Mouse (Mus musculus): ENCODE data around the gene Il22ra1. TPM values are rescaled to one million over a fixed set of nuclear protein-coding genes. Genes with fewer than 3 reads are reported as not detected.

The Il22ra1 gene
- polyA plus RNA-seq (2015; fragmentation: Nextera tagmentation; extraction: Ambion mirVana), result not detected in 2 replicates

- Histone ChIP-seq H3K27me3 (no peaks in the 10 kb centered on the region), H3K4me3 (no peak within 1 kb of the TSS)
- WGBS, result 60% methylated on average over 14 of the region's 14 CpGs
Measured at GRCm38 (mm10) chr4:135727817-135728216, at the start of gene Il22ra1. TSS of gene Il22ra1 (plus strand) at chr4:135728172.

GRCm38 (mm10) chr4:135679316-135679715, 48.7 kb upstream of the Il22ra1 start:
- Histone ChIP-seq H3K9me3 (no peaks in the 10 kb centered on the region), H3K9ac (no peak overlapping the region), H3K36me3 (no peaks in the 10 kb centered on the region), H3K4me3 (no peak overlapping the region), H3K27me3 (peaks cover 6% of the 10 kb centered on the region; the same call in 1 of the 2 replicates), H3K4me2 (no peak overlapping the region), H3K4me1 (replicated peaks) (peaks cover 7% of the 10 kb centered on the region), H3K27ac (replicated peaks) (no peak overlapping the region)
- no peak for ATAC-seq (ENCODE audit: low read depth)
- 67% methylated on average over 4 of the region's 4 CpGs for WGBS

More at GRCm38 (mm10) chr4:135727817-135728216, at the start of gene Il22ra1:
- Histone ChIP-seq H3K27ac (replicated peaks) (no peak within 1 kb of the TSS), H3K9ac (no peak within 1 kb of the TSS), H3K36me3 (no peaks in the 10 kb centered on the region), H3K9me3 (no peaks in the 10 kb centered on the region), H3K4me1 (replicated peaks) (no peaks in the 10 kb centered on the region), H3K4me2 (no peak within 1 kb of the TSS)
- no peak for ATAC-seq (ENCODE audit: low read depth)

GRCm38 (mm10) chr4:135681789-135682188, 46.2 kb upstream of the Il22ra1 start:
- H3K9ac ChIP-seq, result no peak overlapping the region
- H3K4me3 ChIP-seq, result no peak overlapping the region
- H3K27me3 ChIP-seq, result peaks cover 30% of the 10 kb centered on the region
- no peak overlapping the region for H3K4me2 ChIP-seq
- WGBS, result 77% methylated on average over 5 of the region's 5 CpGs
- H3K36me3 ChIP-seq, result no peaks in the 10 kb centered on the region
- no peak overlapping the region for H3K27ac ChIP-seq (replicated peaks)
- no peak for ATAC-seq (ENCODE audit: low read depth)
- no peaks in the 10 kb centered on the region for H3K9me3 ChIP-seq
- peaks cover 13% of the 10 kb centered on the region for H3K4me1 ChIP-seq (replicated peaks)

GRCm38 (mm10) chr4:135683553-135683952, 44.4 kb upstream of the Il22ra1 start:
- no peaks in the 10 kb centered on the region for H3K9me3 ChIP-seq
- no peak overlapping the region for H3K9ac ChIP-seq
- 34% methylated on average over 4 of the region's 4 CpGs for WGBS
- no peak overlapping the region for H3K27ac ChIP-seq (replicated peaks)
- peaks cover 48% of the 10 kb centered on the region for H3K27me3 ChIP-seq
- H3K4me2 ChIP-seq, result no peak overlapping the region
- H3K36me3 ChIP-seq, result no peaks in the 10 kb centered on the region
- peaks cover 13% of the 10 kb centered on the region for H3K4me1 ChIP-seq (replicated peaks)
- H3K4me3 ChIP-seq, result no peak overlapping the region
- no peak for ATAC-seq (ENCODE audit: low read depth)

GRCm38 (mm10) chr4:135684731-135685130, 43.2 kb upstream of the Il22ra1 start:
- Histone ChIP-seq H3K27ac (replicated peaks) (no peak overlapping the region), H3K4me1 (replicated peaks) (peaks cover 13% of the 10 kb centered on the region), H3K36me3 (no peaks in the 10 kb centered on the region), H3K4me2 (no peak overlapping the region), H3K9ac (no peak overlapping the region), H3K9me3 (no peaks in the 10 kb centered on the region), H3K4me3 (no peak overlapping the region), H3K27me3 (peaks cover 58% of the 10 kb centered on the region)
- no peak for ATAC-seq (ENCODE audit: low read depth)
- 45% methylated on average over 3 of the region's 3 CpGs for WGBS

GRCm38 (mm10) chr4:135685906-135686567, 41.9 kb upstream of the Il22ra1 start, which contains the start of gene Ifnlr1:
TSS of gene Ifnlr1 (plus strand) at chr4:135686287.
- H3K4me2 ChIP-seq, result peak within 1 kb of the TSS; percentile 95
- H3K27me3 ChIP-seq, result peaks cover 59% of the 10 kb centered on the region
- under 1% methylated on average over 37 of the region's 41 CpGs for WGBS
- H3K9ac ChIP-seq, result peak within 1 kb of the TSS; percentile 70
- peaks cover 13% of the 10 kb centered on the region for H3K4me1 ChIP-seq (replicated peaks)
- H3K36me3 ChIP-seq, result no peaks in the 10 kb centered on the region
- ATAC-seq (ENCODE audit: low read depth), result no peak; the same call in 1 of the 2 replicates
- no peak within 1 kb of the TSS for H3K27ac ChIP-seq (replicated peaks)
- peak within 1 kb of the TSS; percentile 48 for H3K4me3 ChIP-seq
- no peaks in the 10 kb centered on the region for H3K9me3 ChIP-seq

- peaks cover 59% of the 10 kb centered on the region for H3K27me3 ChIP-seq
Measured at GRCm38 (mm10) chr4:135686568-135686953, 41.4 kb upstream of the Il22ra1 start.

GRCm38 (mm10) chr4:135689797-135690196, 38.2 kb upstream of the Il22ra1 start:
- no peaks in the 10 kb centered on the region for H3K9me3 ChIP-seq
- H3K4me3 ChIP-seq, result no peak overlapping the region
- no peak for ATAC-seq (ENCODE audit: low read depth)
- WGBS, result 91% methylated on average over 7 of the region's 7 CpGs
- peaks cover 48% of the 10 kb centered on the region for H3K27me3 ChIP-seq
- peaks cover 13% of the 10 kb centered on the region for H3K4me1 ChIP-seq (replicated peaks)
- no peaks in the 10 kb centered on the region for H3K36me3 ChIP-seq
- no peak overlapping the region for H3K9ac ChIP-seq
- no peak overlapping the region for H3K4me2 ChIP-seq
- no peak overlapping the region for H3K27ac ChIP-seq (replicated peaks)

More at GRCm38 (mm10) chr4:135686568-135686953, 41.4 kb upstream of the Il22ra1 start:
- Histone ChIP-seq H3K9ac (peak overlapping the region; percentile 70), H3K27ac (replicated peaks) (no peak overlapping the region), H3K4me1 (replicated peaks) (peaks cover 13% of the 10 kb centered on the region), H3K4me3 (peak overlapping the region; percentile 48), H3K4me2 (peak overlapping the region; percentile 95), H3K9me3 (no peaks in the 10 kb centered on the region), H3K36me3 (no peaks in the 10 kb centered on the region)
- 0% methylated on average over 21 of the region's 21 CpGs for WGBS
- no peak for ATAC-seq (ENCODE audit: low read depth)

- Histone ChIP-seq H3K9ac (no peak overlapping the region), H3K36me3 (no peaks in the 10 kb centered on the region), H3K4me1 (replicated peaks) (peaks cover 13% of the 10 kb centered on the region), H3K9me3 (no peaks in the 10 kb centered on the region), H3K4me2 (no peak overlapping the region), H3K27ac (replicated peaks) (no peak overlapping the region), H3K4me3 (no peak overlapping the region), H3K27me3 (peaks cover 44% of the 10 kb centered on the region)
- no peak for ATAC-seq (ENCODE audit: low read depth)
- 88% methylated on average over 11 of the region's 11 CpGs for WGBS
Measured at GRCm38 (mm10) chr4:135690241-135690640, 37.7 kb upstream of the Il22ra1 start.

- Histone ChIP-seq H3K4me2 (no peak overlapping the region), H3K4me3 (no peak overlapping the region), H3K9ac (no peak overlapping the region), H3K9me3 (no peaks in the 10 kb centered on the region), H3K36me3 (no peaks in the 10 kb centered on the region), H3K27ac (replicated peaks) (no peak overlapping the region), H3K27me3 (peaks cover 17% of the 10 kb centered on the region), H3K4me1 (replicated peaks) (no peaks in the 10 kb centered on the region)
- no peak for ATAC-seq (ENCODE audit: low read depth)
- WGBS, result 84% methylated on average over 4 of the region's 4 CpGs
Measured at GRCm38 (mm10) chr4:135692916-135693315, 35.1 kb upstream of the Il22ra1 start.

GRCm38 (mm10) chr4:135698498-135698897, 29.5 kb upstream of the Il22ra1 start:
- Histone ChIP-seq H3K36me3 (no peaks in the 10 kb centered on the region), H3K4me2 (peak overlapping the region; percentile 27), H3K4me1 (replicated peaks) (no peaks in the 10 kb centered on the region), H3K27ac (replicated peaks) (no peak overlapping the region), H3K4me3 (no peak overlapping the region), H3K9me3 (no peaks in the 10 kb centered on the region), H3K27me3 (no peaks in the 10 kb centered on the region), H3K9ac (no peak overlapping the region)
- ATAC-seq (ENCODE audit: low read depth), result no peak
- WGBS, result 76% methylated on average over 7 of the region's 7 CpGs

- WGBS, result 84% methylated on average over 13 of the region's 13 CpGs
- ATAC-seq (ENCODE audit: low read depth), result no peak
Measured at GRCm38 (mm10) chr4:135703497-135703896, 24.5 kb upstream of the Il22ra1 start.

GRCm38 (mm10) chr4:135704016-135704415, 24.0 kb upstream of the Il22ra1 start:
- 37% methylated on average over 6 of the region's 6 CpGs for WGBS
- Histone ChIP-seq H3K4me2 (no peak overlapping the region), H3K9ac (no peak overlapping the region), H3K4me1 (replicated peaks) (no peaks in the 10 kb centered on the region), H3K4me3 (no peak overlapping the region), H3K27me3 (no peaks in the 10 kb centered on the region), H3K27ac (replicated peaks) (no peak overlapping the region), H3K36me3 (no peaks in the 10 kb centered on the region), H3K9me3 (no peaks in the 10 kb centered on the region)
- no peak for ATAC-seq (ENCODE audit: low read depth)

More at GRCm38 (mm10) chr4:135703497-135703896, 24.5 kb upstream of the Il22ra1 start:
- Histone ChIP-seq H3K9me3 (no peaks in the 10 kb centered on the region), H3K27ac (replicated peaks) (no peak overlapping the region), H3K4me1 (replicated peaks) (no peaks in the 10 kb centered on the region), H3K9ac (no peak overlapping the region), H3K36me3 (no peaks in the 10 kb centered on the region), H3K4me2 (no peak overlapping the region), H3K4me3 (no peak overlapping the region), H3K27me3 (no peaks in the 10 kb centered on the region)

Data from neural tube, embryonic 13.5 days (tissue).